Mouse (Mus musculus): ENCODE measurements around the gene Gm20481. TPM values are rescaled to one million over a fixed set of nuclear protein-coding genes. Genes with fewer than 3 reads are reported as not detected.
"Not testable (repeated sequence)": the region's sequence is repeated elsewhere in the genome, so short reads cannot be mapped to it uniquely, and the experiment has no call there.

Gene Gm20481
- polyA plus RNA-seq, 1 experiment from 2014 or later: not detected

- peaks cover 21% of the 10 kb centered on the region for H3K4me1 ChIP-seq
- no peak overlapping the region for H3K27ac ChIP-seq (replicated peaks)
- H3K36me3 ChIP-seq (replicated peaks): no peaks in the 10 kb centered on the region
- peaks cover 60% of the 10 kb centered on the region for H3K27me3 ChIP-seq (replicated peaks; ENCODE audit: low read depth, poor library complexity, severe bottlenecking)
- WGBS: 72% methylated on average over 1 of the region's 1 CpGs
- no peak overlapping the region for H3K4me3 ChIP-seq
- DNase-seq (ENCODE audit: low spot score): no peak
- H3K9me3 ChIP-seq: no peaks in the 10 kb centered on the region
These were observed 6.9 kb upstream of the Gm20481 start for GRCm38 (mm10) chr17:34962841-34963240.

GRCm38 (mm10) chr17:34964640-34965049 is 5.1 kb upstream of the Gm20481 start:
- WGBS: 17% methylated on average over 1 of the region's 1 CpGs
- Histone ChIP-seq H3K27ac (replicated peaks) (no peak overlapping the region), H3K9me3 (no peaks in the 10 kb centered on the region), H3K36me3 (replicated peaks) (no peaks in the 10 kb centered on the region), H3K4me1 (peaks cover 17% of the 10 kb centered on the region), H3K4me3 (no peak overlapping the region), H3K27me3 (replicated peaks; ENCODE audit: low read depth, poor library complexity, severe bottlenecking) (peaks cover 75% of the 10 kb centered on the region)
- no peak for DNase-seq (ENCODE audit: low spot score)

DNA sequence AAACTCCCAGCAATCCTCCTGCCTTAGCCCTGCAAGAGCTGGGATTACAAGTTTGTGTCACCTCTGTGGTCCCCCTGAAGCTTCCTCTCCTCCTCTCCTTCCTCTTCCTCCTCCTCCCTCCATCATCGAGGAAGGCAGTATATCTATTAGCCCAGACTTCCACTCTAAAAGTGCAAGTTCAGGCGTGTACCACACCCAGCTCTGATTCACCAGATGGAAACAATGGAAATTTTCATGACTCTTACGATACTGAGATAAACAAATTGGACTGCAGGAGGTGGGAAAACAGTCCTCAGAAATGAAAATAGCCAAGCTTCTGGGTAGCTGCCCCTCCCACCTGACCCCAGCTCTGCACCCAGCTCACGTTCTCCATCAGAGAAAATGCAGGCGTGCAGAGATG is 4.1 kb upstream of the Gm20481 start:
- 77% methylated on average over 5 of the region's 5 CpGs for WGBS
- Histone ChIP-seq H3K9me3 (no peaks in the 10 kb centered on the region), H3K4me1 (peaks cover 10% of the 10 kb centered on the region), H3K4me3 (no peak overlapping the region), H3K36me3 (replicated peaks) (no peaks in the 10 kb centered on the region), H3K27me3 (replicated peaks; ENCODE audit: low read depth, poor library complexity, severe bottlenecking) (peaks cover 81% of the 10 kb centered on the region), H3K27ac (replicated peaks) (no peak overlapping the region)
- DNase-seq (ENCODE audit: low spot score): no peak

DNA sequence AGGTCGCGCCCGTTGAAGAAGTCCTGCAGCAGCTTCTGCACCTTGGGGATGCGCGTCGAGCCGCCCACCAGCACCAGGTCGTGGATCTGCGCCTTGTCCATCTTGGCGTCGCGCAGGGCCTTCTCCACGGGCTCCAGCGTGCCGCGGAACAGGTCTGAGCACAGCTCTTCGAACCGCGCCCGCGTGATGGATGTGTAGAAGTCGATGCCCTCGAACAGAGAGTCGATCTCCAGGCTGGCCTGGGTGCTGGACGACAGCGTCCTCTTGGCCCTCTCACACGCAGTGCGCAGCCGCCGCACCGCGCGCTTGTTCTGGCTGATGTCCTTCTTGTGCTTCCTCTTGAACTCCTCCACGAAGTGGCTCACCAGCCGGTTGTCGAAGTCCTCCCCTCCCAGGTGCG is 1.1 kb downstream of the Gm20481 start:
- not testable (repeated sequence) for H3K27ac ChIP-seq (replicated peaks); H3K9me3 ChIP-seq; H3K4me3 ChIP-seq; H3K36me3 ChIP-seq (replicated peaks); H3K4me1 ChIP-seq; DNase-seq (ENCODE audit: low spot score)
- peaks cover 59% of the 10 kb centered on the region for H3K27me3 ChIP-seq (replicated peaks; ENCODE audit: low read depth, poor library complexity, severe bottlenecking)
- WGBS: 45% methylated on average over 25 of the region's 37 CpGs

- Histone ChIP-seq H3K4me3 (peak overlapping the region; percentile 60), H3K27me3 (replicated peaks; ENCODE audit: low read depth, poor library complexity, severe bottlenecking) (peaks cover 55% of the 10 kb centered on the region)
- WGBS: 1% methylated on average over 33 of the region's 43 CpGs
- H3K36me3 ChIP-seq (replicated peaks); H3K27ac ChIP-seq (replicated peaks); DNase-seq (ENCODE audit: low spot score); H3K4me1 ChIP-seq; H3K9me3 ChIP-seq: not testable (repeated sequence)
These were observed 2.0 kb downstream of the Gm20481 start for GRCm38 (mm10) chr17:34971694-34972068.

GRCm38 (mm10) chr17:34972069-34972749 is 2.5 kb downstream of the Gm20481 start, which contains the start of the genes Hspa1a and Hspa1l:
Gene Hspa1a, minus strand, starts transcription at chr17:34972156.
Gene Hspa1l, plus strand, starts transcription at chr17:34972703.
- H3K27ac ChIP-seq (replicated peaks): peak within 1 kb of the TSS; percentile 70
- not testable (repeated sequence) for H3K9me3 ChIP-seq; H3K4me1 ChIP-seq; H3K36me3 ChIP-seq (replicated peaks)
- peak; percentile 81 for DNase-seq (ENCODE audit: low spot score)
- peaks cover 49% of the 10 kb centered on the region for H3K27me3 ChIP-seq (replicated peaks; ENCODE audit: low read depth, poor library complexity, severe bottlenecking)
- H3K4me3 ChIP-seq: peak within 1 kb of the TSS; percentile 60
- WGBS: under 1% methylated on average over 33 of the region's 33 CpGs

GRCm38 (mm10) chr17:34975581-34976492 is 6.1 kb downstream of the Gm20481 start:
- Histone ChIP-seq H3K27me3 (replicated peaks; ENCODE audit: low read depth, poor library complexity, severe bottlenecking) (peaks cover 16% of the 10 kb centered on the region), H3K36me3 (replicated peaks) (peaks cover 14% of the 10 kb centered on the region), H3K4me1 (peaks cover 15% of the 10 kb centered on the region), H3K9me3 (no peaks in the 10 kb centered on the region), H3K27ac (replicated peaks) (no peak overlapping the region), H3K4me3 (no peak overlapping the region)
- WGBS: 82% methylated on average over 3 of the region's 3 CpGs
- DNase-seq (ENCODE audit: low spot score): no peak

DNA sequence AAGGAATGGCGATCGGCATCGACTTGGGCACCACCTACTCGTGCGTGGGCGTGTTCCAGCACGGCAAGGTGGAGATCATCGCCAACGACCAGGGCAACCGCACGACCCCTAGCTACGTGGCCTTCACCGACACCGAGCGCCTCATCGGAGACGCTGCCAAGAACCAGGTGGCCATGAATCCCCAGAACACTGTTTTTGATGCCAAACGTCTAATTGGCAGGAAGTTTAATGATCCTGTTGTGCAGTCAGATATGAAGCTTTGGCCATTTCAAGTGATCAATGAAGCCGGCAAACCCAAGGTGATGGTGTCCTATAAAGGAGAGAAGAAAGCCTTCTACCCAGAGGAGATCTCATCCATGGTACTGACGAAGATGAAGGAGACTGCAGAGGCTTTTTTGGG is 7.3 kb downstream of the Gm20481 start:
- peaks cover 19% of the 10 kb centered on the region for H3K4me1 ChIP-seq
- no peak for DNase-seq (ENCODE audit: low spot score)
- H3K27ac ChIP-seq (replicated peaks): no peak overlapping the region
- no peaks in the 10 kb centered on the region for H3K9me3 ChIP-seq
- 94% methylated on average over 20 of the region's 20 CpGs for WGBS
- no peak overlapping the region for H3K4me3 ChIP-seq
- peaks cover 16% of the 10 kb centered on the region for H3K27me3 ChIP-seq (replicated peaks; ENCODE audit: low read depth, poor library complexity, severe bottlenecking)
- H3K36me3 ChIP-seq (replicated peaks): peaks cover 14% of the 10 kb centered on the region

DNA sequence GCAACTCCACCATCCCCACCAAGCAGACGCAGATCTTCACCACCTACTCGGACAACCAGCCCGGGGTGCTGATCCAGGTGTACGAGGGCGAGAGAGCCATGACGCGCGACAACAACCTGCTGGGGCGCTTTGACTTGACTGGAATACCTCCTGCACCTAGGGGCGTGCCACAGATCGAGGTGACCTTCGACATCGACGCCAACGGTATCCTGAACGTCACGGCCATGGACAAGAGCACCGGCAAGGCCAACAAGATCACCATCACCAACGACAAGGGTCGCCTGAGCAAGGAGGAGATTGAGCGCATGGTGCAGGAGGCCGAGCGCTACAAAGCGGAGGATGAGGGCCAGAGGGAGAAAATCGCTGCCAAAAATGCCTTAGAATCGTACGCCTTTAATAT is 8.5 kb downstream of the Gm20481 start:
- Histone ChIP-seq H3K27me3 (replicated peaks; ENCODE audit: low read depth, poor library complexity, severe bottlenecking) (peaks cover 9% of the 10 kb centered on the region), H3K27ac (replicated peaks) (no peak overlapping the region), H3K4me1 (peaks cover 18% of the 10 kb centered on the region), H3K4me3 (no peak overlapping the region), H3K36me3 (replicated peaks) (peaks cover 15% of the 10 kb centered on the region), H3K9me3 (no peaks in the 10 kb centered on the region)
- DNase-seq (ENCODE audit: low spot score): no peak
- 91% methylated on average over 27 of the region's 27 CpGs for WGBS

GRCm38 (mm10) chr17:34979631-34980030 is 9.9 kb downstream of the Gm20481 start:
- peaks cover 25% of the 10 kb centered on the region for H3K36me3 ChIP-seq (replicated peaks)
- no peak for DNase-seq (ENCODE audit: low spot score)
- H3K9me3 ChIP-seq: no peaks in the 10 kb centered on the region
- H3K4me3 ChIP-seq: no peak overlapping the region
- no peak overlapping the region for H3K27ac ChIP-seq (replicated peaks)
- peaks cover 20% of the 10 kb centered on the region for H3K4me1 ChIP-seq
- WGBS: 91% methylated on average over 4 of the region's 4 CpGs
- no peaks in the 10 kb centered on the region for H3K27me3 ChIP-seq (replicated peaks; ENCODE audit: low read depth, poor library complexity, severe bottlenecking)

- Histone ChIP-seq H3K4me3 (peak overlapping the region; percentile 97), H3K9me3 (no peaks in the 10 kb centered on the region), H3K27ac (replicated peaks) (peak overlapping the region; percentile 99), H3K4me1 (peaks cover 20% of the 10 kb centered on the region), H3K27me3 (replicated peaks; ENCODE audit: low read depth, poor library complexity, severe bottlenecking) (no peaks in the 10 kb centered on the region), H3K36me3 (replicated peaks) (peaks cover 36% of the 10 kb centered on the region)
- no peak for DNase-seq (ENCODE audit: low spot score)
- WGBS: 25% methylated on average over 2 of the region's 2 CpGs
These were observed 10.9 kb downstream of the Gm20481 start for GRCm38 (mm10) chr17:34980655-34981054.

- Histone ChIP-seq H3K36me3 (replicated peaks) (peaks cover 46% of the 10 kb centered on the region), H3K27ac (replicated peaks) (peak within 1 kb of the TSS; percentile 99), H3K9me3 (no peaks in the 10 kb centered on the region), H3K27me3 (replicated peaks; ENCODE audit: low read depth, poor library complexity, severe bottlenecking) (no peaks in the 10 kb centered on the region), H3K4me3 (peak within 1 kb of the TSS; percentile 97), H3K4me1 (peaks cover 20% of the 10 kb centered on the region)
- WGBS: under 1% methylated on average over 58 of the region's 58 CpGs
- DNase-seq (ENCODE audit: low spot score): peak; percentile 94
These were observed 12.0 kb downstream of the Gm20481 start, which contains the start of gene Lsm2 for GRCm38 (mm10) chr17:34981690-34982180. Gene Lsm2, plus strand, starts transcription at chr17:34981862.

Measured in embryonic facial prominence, embryonic 10.5 days (tissue).